Mouse (Mus musculus) hindbrain, postnatal 0 days (tissue): ENCODE measurements around the gene Ankrd52. TPM values are rescaled to one million over a fixed set of nuclear protein-coding genes. Genes with fewer than 3 reads are reported as not detected.

Experiments
- ATAC-seq: fragments of 200-750 bp; cut with Nextera tagmentation; 2 replicates; pipeline ENCODE4 v1.8.0; 2017; ENCODE audit warnings: mild to moderate bottlenecking, moderate TSS enrichment, moderate library complexity
- DNase-seq: peaks from one replicate; pipeline ENCODE4 v3.0.0-alpha.2; 2015; ENCODE audit warnings: low spot score
- H3K27ac ChIP-seq: fragments of 300-500 bp; sonication (generic); 2 replicates; pipeline ENCODE4 v1.5.1; 2014; ENCODE audit warnings: mild to moderate bottlenecking
- H3K27me3 ChIP-seq: fragments of 300-500 bp; sonication (generic); 2 replicates; pipeline ENCODE4 v1.6.1; 2014; ENCODE audit warnings: low read length, mixed read lengths; ENCODE audit not compliant: insufficient read depth
- H3K36me3 ChIP-seq: fragments of 300-500 bp; sonication (generic); 2 replicates; pipeline ENCODE4 v1.6.1; 2014; ENCODE audit warnings: low read length, mixed read lengths; ENCODE audit not compliant: insufficient read depth
- H3K4me1 ChIP-seq: fragments of 300-500 bp; sonication (generic); 2 replicates; pipeline ENCODE4 v1.6.1; 2014; ENCODE audit warnings: antibody characterized with exemption, low read length, mixed read lengths; ENCODE audit not compliant: insufficient read depth
- H3K4me2 ChIP-seq: fragments of 300-500 bp; sonication (generic); 2 replicates; pipeline ENCODE4 v1.6.1; 2014; ENCODE audit warnings: low read depth, mild to moderate bottlenecking, low read length, moderate library complexity, mixed read lengths
- H3K4me3 ChIP-seq: fragments of 300-500 bp; sonication (generic); 2 replicates; pipeline ENCODE4 v1.5.1; 2014; ENCODE audit warnings: low read length
- H3K9ac ChIP-seq: fragments of 300-500 bp; sonication (generic); replicated peaks from 2 replicates; pipeline ENCODE4 v1.6.1; 2014; ENCODE audit warnings: mild to moderate bottlenecking, low read length, moderate library complexity, mixed read lengths
- H3K9me3 ChIP-seq: fragments of 300-500 bp; sonication (generic); 2 replicates; pipeline ENCODE4 v1.6.1; 2016; ENCODE audit warnings: low read length, mixed read lengths
- CTCF ChIP-seq: IDR thresholded peaks from 2 replicates; pipeline ENCODE4 v1.5.1; 2016; ENCODE audit warnings: antibody characterized with exemption, control low read depth, low read depth
- WGBS: fragments of 180-500 bp; shearing (Covaris S2); extraction: QIAGEN DNeasy Blood & Tissue Kit; methylation state at CpG from one replicate; pipeline ENCODE4 v1.1.7; 2014; 5-methylcytosine and 5-hydroxymethylcytosine counted together
- polyA plus RNA-seq: library from polyadenylated mRNA; unstranded; fragments of >200 nt; fragmentation: Nextera tagmentation; extraction: Ambion mirVana; gene quantifications from 2 replicates; pipeline ENCODE4 v1.2.1, GENCODE M21; 2015
- total RNA-seq: library from RNA; depleted of rRNA; stranded (reverse); fragments of >200 nt; gene quantifications from 2 replicates; pipeline ENCODE4 v1.2.3, GENCODE M21; 2014

The Ankrd52 gene
- total and polyA plus RNA-seq, 2 experiments from 2014 or later: 10.6 to 38.8 TPM

GRCm38 (mm10) chr10:128369218-128369543, 7.7 kb upstream of the Ankrd52 start:
- no peaks in the 10 kb centered on the region for H3K27me3 ChIP-seq
- DNase-seq: no peak
- peak overlapping the region; percentile 95 for H3K27ac ChIP-seq
- H3K4me2 ChIP-seq: peak overlapping the region; percentile 90
- no peaks in the 10 kb centered on the region for H3K9me3 ChIP-seq
- H3K4me3 ChIP-seq: peak overlapping the region; percentile 62
- 5% methylated on average over 9 of the region's 9 CpGs for WGBS
- no peaks in the 10 kb centered on the region; the same call in 1 of the 2 replicates for H3K36me3 ChIP-seq
- H3K4me1 ChIP-seq: peaks cover 15% of the 10 kb centered on the region
- TF ChIP-seq CTCF: no peak
- peak overlapping the region; percentile 76 for H3K9ac ChIP-seq
- no peak for ATAC-seq

- no peaks in the 10 kb centered on the region for H3K27me3 ChIP-seq
- H3K4me1 ChIP-seq: peaks cover 15% of the 10 kb centered on the region
- peak overlapping the region; percentile 90 for H3K4me2 ChIP-seq
- no peaks in the 10 kb centered on the region for H3K9me3 ChIP-seq
- ATAC-seq (no peak), DNase-seq (no peak)
- peak overlapping the region; percentile 62 for H3K4me3 ChIP-seq
- no peaks in the 10 kb centered on the region; the same call in 1 of the 2 replicates for H3K36me3 ChIP-seq
- H3K9ac ChIP-seq: peak overlapping the region; percentile 76
- TF ChIP-seq CTCF: no peak
- H3K27ac ChIP-seq: peak overlapping the region; percentile 95
- WGBS: 76% methylated on average over 6 of the region's 6 CpGs
These were observed 7.3 kb upstream of the Ankrd52 start for GRCm38 (mm10) chr10:128369599-128369998.

DNA sequence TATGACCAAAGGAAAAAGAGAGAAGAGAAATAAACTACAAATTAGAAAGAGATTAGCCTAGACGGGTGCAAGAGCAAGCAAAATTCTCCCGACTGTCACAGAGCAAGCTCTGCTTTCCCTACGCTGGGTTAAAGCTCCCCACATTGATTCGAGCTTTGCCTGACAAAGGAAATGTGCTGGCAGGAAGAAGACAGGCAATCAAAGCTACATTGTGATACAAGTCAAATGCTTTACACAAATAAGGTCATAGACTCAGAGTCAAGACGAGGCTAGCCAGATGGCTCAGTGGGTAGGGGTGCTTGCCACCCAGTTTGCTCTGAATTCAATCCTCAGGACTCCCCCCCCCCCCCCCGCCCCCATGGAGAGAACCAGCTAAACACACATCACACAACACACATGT, 6.9 kb upstream of the Ankrd52 start:
- no peak overlapping the region for H3K4me3 ChIP-seq
- no peak overlapping the region for H3K4me2 ChIP-seq
- no peak overlapping the region for H3K9ac ChIP-seq
- DNase-seq (no peak), ATAC-seq (no peak)
- WGBS: 55% methylated on average over 5 of the region's 6 CpGs
- peaks cover 15% of the 10 kb centered on the region for H3K4me1 ChIP-seq
- no peaks in the 10 kb centered on the region for H3K27me3 ChIP-seq
- no peak for TF ChIP-seq CTCF
- no peaks in the 10 kb centered on the region; the same call in 1 of the 2 replicates for H3K36me3 ChIP-seq
- H3K27ac ChIP-seq: peak overlapping the region; percentile 95; the same call in 1 of the 2 replicates
- H3K9me3 ChIP-seq: no peaks in the 10 kb centered on the region

DNA sequence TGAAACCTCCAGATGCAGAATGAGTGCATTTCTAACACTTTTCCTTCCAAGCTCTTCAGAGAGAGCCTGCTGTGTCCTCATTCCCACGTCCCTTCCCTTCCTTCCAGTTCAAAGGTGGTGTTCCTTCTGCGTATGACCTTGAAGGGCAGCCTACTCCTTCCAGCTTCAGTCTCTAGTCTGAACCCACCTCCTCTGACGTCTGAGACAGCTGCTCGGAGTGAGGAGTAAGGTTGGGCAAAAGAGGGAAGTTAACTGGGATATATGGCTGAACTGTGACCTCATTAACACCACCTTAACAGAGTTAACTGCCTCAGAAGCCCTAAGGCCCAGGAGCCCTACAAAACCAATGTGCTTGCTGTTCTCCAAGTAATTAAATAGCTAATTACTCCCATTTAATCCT, 6.3 kb upstream of the Ankrd52 start:
- Histone ChIP-seq H3K9ac (no peak overlapping the region), H3K27ac (no peak overlapping the region), H3K4me3 (no peak overlapping the region), H3K4me2 (no peak overlapping the region), H3K36me3 (no peaks in the 10 kb centered on the region; the same call in 1 of the 2 replicates), H3K27me3 (no peaks in the 10 kb centered on the region), H3K4me1 (peaks cover 15% of the 10 kb centered on the region), H3K9me3 (no peaks in the 10 kb centered on the region)
- WGBS: 60% methylated on average over 4 of the region's 4 CpGs
- ATAC-seq (no peak), DNase-seq (no peak)
- no peak for TF ChIP-seq CTCF

- H3K9ac ChIP-seq: no peak overlapping the region
- no peaks in the 10 kb centered on the region for H3K27me3 ChIP-seq
- H3K4me2 ChIP-seq: no peak overlapping the region
- no peak for ATAC-seq
- H3K27ac ChIP-seq: no peak overlapping the region
- no peaks in the 10 kb centered on the region for H3K9me3 ChIP-seq
- H3K4me3 ChIP-seq: no peak overlapping the region
- peak; percentile 32 for TF ChIP-seq CTCF
- H3K4me1 ChIP-seq: peaks cover 22% of the 10 kb centered on the region
- WGBS: 81% methylated on average over 5 of the region's 5 CpGs
- no peak for DNase-seq
- H3K36me3 ChIP-seq: no peaks in the 10 kb centered on the region
These were observed 4.8 kb upstream of the Ankrd52 start for GRCm38 (mm10) chr10:128372142-128372541.

DNA sequence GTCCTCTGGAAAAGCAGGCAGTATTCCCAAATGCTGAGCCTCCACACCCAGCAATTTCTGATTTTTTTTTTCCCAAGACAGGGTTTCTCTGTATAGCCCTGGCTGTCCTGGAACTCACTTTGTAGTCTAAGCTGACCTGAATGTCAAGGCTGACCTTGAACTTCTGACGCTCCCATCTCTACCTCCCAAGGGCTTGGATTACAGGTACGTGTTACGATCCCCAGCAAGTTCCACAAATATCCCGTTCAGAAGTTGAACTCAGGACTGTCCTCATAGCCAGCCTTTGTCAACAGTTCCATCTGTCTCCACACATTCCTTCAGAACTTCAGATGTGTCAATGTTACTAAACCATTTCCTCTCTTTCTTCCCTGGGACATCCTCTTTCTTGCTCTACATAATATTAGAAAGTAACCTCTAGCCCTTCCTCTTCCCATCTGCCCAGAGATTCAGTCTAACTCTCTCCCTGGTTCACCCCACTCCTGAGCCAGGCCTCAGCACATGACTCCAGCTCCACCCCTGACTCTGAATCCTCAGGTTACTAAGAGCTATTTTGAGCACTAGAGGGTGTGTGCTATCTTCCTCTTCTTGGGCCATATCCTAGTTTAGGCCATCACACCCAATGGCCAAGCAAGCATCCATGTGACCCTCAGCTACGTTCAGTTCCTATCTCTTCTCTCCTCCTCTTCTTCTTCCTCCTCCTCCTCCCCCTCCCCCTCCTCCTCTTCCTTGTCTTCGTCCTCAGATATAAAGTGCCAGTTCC, 3.7 kb upstream of the Ankrd52 start:
- H3K9me3 ChIP-seq: no peaks in the 10 kb centered on the region

GRCm38 (mm10) chr10:128374393-128374792, 2.5 kb upstream of the Ankrd52 start:
- Histone ChIP-seq H3K36me3 (peaks cover 2% of the 10 kb centered on the region; the same call in 1 of the 2 replicates), H3K9me3 (no peaks in the 10 kb centered on the region), H3K4me2 (no peak overlapping the region), H3K9ac (no peak overlapping the region), H3K4me3 (no peak overlapping the region), H3K4me1 (peaks cover 20% of the 10 kb centered on the region), H3K27ac (no peak overlapping the region), H3K27me3 (no peaks in the 10 kb centered on the region)
- TF ChIP-seq CTCF: peak; percentile 26; the same call in 1 of the 2 replicates
- ATAC-seq (no peak), DNase-seq (no peak)
- 83% methylated on average over 6 of the region's 6 CpGs for WGBS

More for the DNA sequence above, 3.7 kb upstream of the Ankrd52 start:
- H3K4me3 ChIP-seq: no peak overlapping the region
- no peak overlapping the region for H3K9ac ChIP-seq
- no peaks in the 10 kb centered on the region for H3K36me3 ChIP-seq
- peaks cover 14% of the 10 kb centered on the region for H3K4me1 ChIP-seq
- WGBS: 88% methylated on average over 6 of the region's 6 CpGs
- DNase-seq (no peak), ATAC-seq (no peak)
- TF ChIP-seq CTCF: no peak
- H3K27ac ChIP-seq: no peak overlapping the region
- H3K4me2 ChIP-seq: no peak overlapping the region
- no peaks in the 10 kb centered on the region for H3K27me3 ChIP-seq
